Mouse (Mus musculus) liver, embryonic 14.5 days (tissue): ENCODE measurements at regions not wholly inside any gene's neighbourhood (a gene's known extent, or its start where the extent isn't known, plus 50 kb on each side); places are given as distances from the start of the nearest gene placed in this dataset.

ENCODE experiments used
- CTCF ChIP-seq: IDR thresholded peaks from 2 replicates; pipeline ENCODE4 v1.5.1; 2016; ENCODE audit warnings: antibody characterized with exemption, low read depth, control low read depth
- EP300 ChIP-seq: IDR thresholded peaks from 2 replicates; pipeline ENCODE4 v1.6.1; 2016; ENCODE audit warnings: antibody characterized with exemption, low read depth

DNA sequence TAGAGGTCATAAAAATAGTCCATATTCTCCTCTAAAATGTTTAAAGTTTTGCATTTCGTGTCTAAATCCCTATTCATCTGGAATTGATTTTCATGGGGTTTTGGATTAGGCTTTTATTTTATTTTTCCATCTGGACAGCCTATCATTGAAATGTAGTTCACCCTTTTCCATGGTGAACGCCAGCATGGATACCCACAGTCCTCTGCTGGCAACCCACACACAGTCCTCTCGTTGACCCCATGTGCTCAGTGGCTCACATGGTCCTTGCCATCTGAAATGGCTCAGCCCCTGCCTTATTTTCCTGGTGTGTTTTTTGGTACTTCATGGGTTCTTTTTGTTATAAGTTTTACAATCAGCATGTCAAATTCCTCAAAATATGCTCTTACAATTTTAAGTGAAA lies 397.2 kb downstream of the Ptpru start:
- no peak for TF ChIP-seq CTCF
- no peak for TF ChIP-seq EP300
